Comparison of ENCODE assay signal across 9 mouse cellular contexts in genomic region chr9:8074345-8074744, GRCm38 (mm10). TPM values are rescaled to one million over a fixed set of nuclear protein-coding genes. Genes with fewer than 3 reads are reported as not detected.
DNase-seq lines count a peak whose midpoint lies in the region; ATAC-seq and TF ChIP-seq lines count a peak whose summit lies in the region.
"Had no signal": no experiment of that assay in that cellular context is flagged by ENCODE, and none has a peak within 500 bp of the region (broad histone marks: within the 10 kb centered on the region; RNA-seq: fewer than 3 reads in every experiment).

No protein-coding gene starts in this region.

- TF ChIP-seq CTCF in left cerebral cortex, adult 2 months (IDR thresholded peaks at IDR 0.05), result peak; percentile 61

- no peak for ATAC-seq in forebrain, embryonic 15.5 days (replicated peaks)

- no peaks in the 10 kb centered on the region for H3K9me3 ChIP-seq in forebrain, embryonic 15.5 days
- H3K9me3 ChIP-seq: limb, embryonic 12.5 days had no signal

- no peak overlapping the region for H3K9ac ChIP-seq in forebrain, embryonic 15.5 days (replicated peaks)
- H3K9ac ChIP-seq: limb, embryonic 12.5 days had no signal

- no peak overlapping the region for H3K27ac ChIP-seq in left cerebral cortex, adult 2 months
- no peak overlapping the region for H3K27ac ChIP-seq in forebrain, embryonic 15.5 days (replicated peaks)
- H3K27ac ChIP-seq: limb, embryonic 12.5 days had no signal

- no peaks in the 10 kb centered on the region for H3K4me1 ChIP-seq in forebrain, embryonic 15.5 days
- H3K4me1 ChIP-seq: limb, embryonic 12.5 days had no signal

- no peaks in the 10 kb centered on the region for H3K27me3 ChIP-seq in forebrain, embryonic 15.5 days
- H3K27me3 ChIP-seq: limb, embryonic 12.5 days had no signal

- intact Hi-C loops in left cerebral cortex, adult 2 months (cut with DNase I), result loop anchor here (10.0 kb wide), 2 partner anchors 360 to 470 kb away; no protein-coding TSS in a partner anchor
- intact Hi-C loops in left cerebral cortex, postnatal 4 days (cut with DNase I), result no loop called here

- H3K36me3 ChIP-seq in forebrain, embryonic 15.5 days, result no peaks in the 10 kb centered on the region
- H3K36me3 ChIP-seq: limb, embryonic 12.5 days had no signal

- no peak overlapping the region for H3K4me3 ChIP-seq in left cerebral cortex, adult 2 months
- no peak overlapping the region for H3K4me3 ChIP-seq in forebrain, embryonic 15.5 days
- H3K4me3 ChIP-seq: limb, embryonic 12.5 days had no signal

- DNase-seq in adrenal gland, adult (ENCODE audit: inconsistent age in 2 of 2, low spot score in 1 of 2), result peak; percentile 16 to 69
- DNase-seq in adrenal gland, postnatal 4 days (ENCODE audit: low spot score in 2 of 2), result no peak
- DNase-seq in left cerebral cortex, adult 2 months (ENCODE audit: extremely low spot score in 1 of 2, low spot score in 2 of 2), result peak; percentile 23 to 25
- no peak for DNase-seq in left cerebral cortex, postnatal 4 days
- DNase-seq in ZHBTc4 (ENCODE audit: low read depth, low spot score), result peak; percentile 37
- peak; percentile 29 for DNase-seq in induced T-regulatory cell, adult 2 months (ENCODE audit: low read depth)
- peak; percentile 20 for DNase-seq in naive thymus-derived CD4-positive, alpha-beta T cell, adult 2 months (ENCODE audit: low read depth)

- H3K4me2 ChIP-seq in forebrain, embryonic 15.5 days (replicated peaks), result no peak overlapping the region
- H3K4me2 ChIP-seq: limb, embryonic 12.5 days had no signal

RNA-seq across cellular contexts. Expression of gene Cfap300, which starts 31.7 kb away (rescaled TPM):
- 1 to 10 TPM; 6.0 to 6.6 TPM for total RNA-seq in adrenal gland, postnatal 4 days (2021)
- 1 to 10 TPM; 8.8 to 9.3 TPM for total RNA-seq in left cerebral cortex, adult 2 months (2021)
- 10 to 100 TPM in 1 of 2 experiments, 1 to 10 TPM in 1; 8.1 to 10.8 TPM for total RNA-seq in left cerebral cortex, postnatal 4 days (2021)
- 13.8 and 16.5 TPM in 2 replicates for polyA plus RNA-seq in forebrain, embryonic 15.5 days (2015; fragmentation: Nextera tagmentation; extraction: Ambion mirVana)

RNA-seq across cellular contexts. Expression of gene Cep126, which starts 59.7 kb away (rescaled TPM):
- total RNA-seq in adrenal gland, postnatal 4 days (2021), result 10 to 100 TPM; 12.0 to 12.7 TPM
- 10 to 100 TPM; 19.7 to 20.6 TPM for total RNA-seq in left cerebral cortex, adult 2 months (2021)
- total RNA-seq in left cerebral cortex, postnatal 4 days (2021), result 1 to 10 TPM; 9.0 to 9.8 TPM
- polyA plus RNA-seq in forebrain, embryonic 15.5 days (2015; fragmentation: Nextera tagmentation; extraction: Ambion mirVana), result 3.0 and 3.3 TPM in 2 replicates

Comparison
In these comparisons a context has a peak if more than half of its experiments do, and no peak if none do; other contexts are left out.
1. DNase-seq: peak in adrenal gland, adult (2 of 2), left cerebral cortex, adult 2 months (2 of 2), ZHBTc4 (single experiment), induced T-regulatory cell, adult 2 months (single experiment) and naive thymus-derived CD4-positive, alpha-beta T cell, adult 2 months (single experiment); none in adrenal gland, postnatal 4 days (0 of 2) and left cerebral cortex, postnatal 4 days (single experiment).